Comparison of ENCODE assay signal across 15 mouse cellular contexts in the genomic region with DNA sequence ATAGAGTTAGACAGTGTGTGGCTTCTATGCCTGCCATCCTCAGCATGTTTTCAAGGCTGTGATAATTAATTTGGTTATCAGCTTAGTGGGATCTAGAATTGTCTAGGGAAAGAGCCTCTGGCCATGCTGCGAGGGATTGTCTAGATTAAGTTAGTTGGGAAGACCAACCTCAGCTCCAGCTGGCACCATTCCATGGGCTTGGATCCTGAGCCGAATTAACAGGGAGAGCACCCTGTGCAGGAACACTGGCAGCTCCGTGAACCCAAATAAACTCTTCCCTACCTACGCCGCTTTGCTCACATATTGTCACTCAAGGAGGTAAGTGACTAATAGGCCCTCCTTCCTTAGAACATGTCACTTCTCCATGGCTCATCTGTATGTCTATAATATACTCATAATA.
DNase-seq lines count a peak whose midpoint lies in the region; ATAC-seq and TF ChIP-seq lines count a peak whose summit lies in the region.
"Had no signal": no experiment of that assay in that cellular context is flagged by ENCODE, and none has a peak within 500 bp of the region (broad histone marks: within the 10 kb centered on the region; RNA-seq: fewer than 3 reads in every experiment).

No protein-coding gene starts in this region.

- no peak overlapping the region for H3K9ac ChIP-seq in heart, adult 2 months (ENCODE audit: low read depth, low read length)
- H3K9ac ChIP-seq in kidney, embryonic 14.5 days (ENCODE audit: low read depth, low read length), result no peak overlapping the region
- H3K9ac ChIP-seq: embryonic facial prominence, embryonic 15.5 days; forebrain, embryonic 15.5 days; kidney, embryonic 15.5 days had no signal

- peaks cover 6% of the 10 kb centered on the region for H3K4me1 ChIP-seq in heart, adult 2 months (ENCODE audit: control insufficient read depth, insufficient read depth, low read length)
- H3K4me1 ChIP-seq in kidney, embryonic 14.5 days (ENCODE audit: control insufficient read depth, insufficient read depth, low read length), result no peaks in the 10 kb centered on the region
- H3K4me1 ChIP-seq: embryonic facial prominence, embryonic 15.5 days; forebrain, embryonic 15.5 days had no signal

- no peaks in the 10 kb centered on the region for H3K27me3 ChIP-seq in heart, adult 2 months (ENCODE audit: control insufficient read depth, insufficient read depth, low read length)
- H3K27me3 ChIP-seq in myocyte (ENCODE audit: control insufficient read depth, insufficient read depth, insufficient read length), result no peaks in the 10 kb centered on the region
- H3K27me3 ChIP-seq in kidney, embryonic 14.5 days (ENCODE audit: control insufficient read depth, insufficient read depth, low read length), result no peaks in the 10 kb centered on the region
- H3K27me3 ChIP-seq: embryonic facial prominence, embryonic 15.5 days; forebrain, embryonic 15.5 days; kidney, embryonic 15.5 days had no signal

- peak overlapping the region; percentile 48 for H3K4me2 ChIP-seq in myocyte (ENCODE audit: low read depth)
- H3K4me2 ChIP-seq in kidney, embryonic 14.5 days (replicated peaks; ENCODE audit: low read depth, low read length), result no peak overlapping the region
- H3K4me2 ChIP-seq: embryonic facial prominence, embryonic 15.5 days; forebrain, embryonic 15.5 days; kidney, embryonic 15.5 days had no signal

- 51% methylated on average over 5 of the region's 5 CpGs for WGBS in heart, adult 2 months
- WGBS in kidney, embryonic 14.5 days, result 91% methylated on average over 5 of the region's 5 CpGs

- no peak overlapping the region for H3K4me3 ChIP-seq in heart, adult 2 months
- no peak overlapping the region for H3K4me3 ChIP-seq in myocyte
- no peak overlapping the region for H3K4me3 ChIP-seq in kidney, embryonic 14.5 days (ENCODE audit: low read length)
- H3K4me3 ChIP-seq: embryonic facial prominence, embryonic 15.5 days; forebrain, embryonic 15.5 days; kidney, embryonic 15.5 days had no signal

- intact Hi-C loops in heart, adult 2 months (cut with DNase I), result no loop called here

- TF ChIP-seq POLR2A in heart, adult 2 months (IDR thresholded peaks at IDR 0.05; ENCODE audit: insufficient read depth, low read depth, low read length), result no peak
- no peak for TF ChIP-seq POLR2A in myocyte (IDR thresholded peaks at IDR 0.05; ENCODE audit: insufficient read length, low read depth)

- TF ChIP-seq CTCF in heart, adult 2 months (IDR thresholded peaks at IDR 0.05), result no peak

- H3K9me3 ChIP-seq in kidney, embryonic 14.5 days (ENCODE audit: control insufficient read depth, low read length), result no peaks in the 10 kb centered on the region
- H3K9me3 ChIP-seq: embryonic facial prominence, embryonic 15.5 days; forebrain, embryonic 15.5 days; kidney, embryonic 15.5 days had no signal

- ATAC-seq in kidney, embryonic 14.5 days (ENCODE audit: low FRiP score, low TSS enrichment), result no peak
- ATAC-seq: forebrain, embryonic 15.5 days; intestine, postnatal 0 days; lung, postnatal 0 days had no signal

- no peak for TF ChIP-seq EP300 in heart, adult 2 months (IDR thresholded peaks at IDR 0.05; ENCODE audit: insufficient read depth, low read depth, low read length)

- no peak overlapping the region for H3K27ac ChIP-seq in heart, adult 2 months
- H3K27ac ChIP-seq in kidney, embryonic 14.5 days (ENCODE audit: low read depth, low read length), result no peak overlapping the region
- H3K27ac ChIP-seq: embryonic facial prominence, embryonic 15.5 days; forebrain, embryonic 15.5 days; kidney, embryonic 15.5 days; macrophage had no signal

- peak; percentile 26 to 59 for DNase-seq in cerebellum, postnatal 10 days
- no peak for DNase-seq in cerebellum, postnatal 4 days (ENCODE audit: low spot score in 2 of 2)
- DNase-seq in heart, postnatal 4 days, result peak; percentile 27
- DNase-seq in heart, adult 2 months, result no peak
- peak; percentile 49 for DNase-seq in retina, postnatal 1 day
- DNase-seq in retina, embryonic 14.5 days (ENCODE audit: low spot score), result no peak
- DNase-seq: cerebellum, postnatal 36 days had no signal

- peaks cover 10% of the 10 kb centered on the region for H3K36me3 ChIP-seq in heart, adult 2 months (ENCODE audit: control insufficient read depth, insufficient read depth, low read length)
- no peaks in the 10 kb centered on the region for H3K36me3 ChIP-seq in myocyte (ENCODE audit: control insufficient read depth, insufficient read depth)
- peaks cover 14% of the 10 kb centered on the region for H3K36me3 ChIP-seq in kidney, embryonic 14.5 days (ENCODE audit: control insufficient read depth, insufficient read depth, low read length)
- H3K36me3 ChIP-seq: embryonic facial prominence, embryonic 15.5 days had no signal

- no peak overlapping the region for H3ac ChIP-seq in myocyte (ENCODE audit: control insufficient read depth, insufficient read length)

- no peaks in the 10 kb centered on the region; the same call in 1 of the 2 replicates for H3K79me2 ChIP-seq in heart, adult 2 months (replicated peaks; ENCODE audit: control insufficient read depth, insufficient read depth, low read length)
- H3K79me2 ChIP-seq in myocyte (ENCODE audit: control insufficient read depth, insufficient read depth), result no peaks in the 10 kb centered on the region

TF ChIP-seq in myocyte, 11 proteins besides CTCF, POLR2A, EP300 and RAD21:
- TF ChIP-seq MAX (IDR thresholded peaks at IDR 0.05; ENCODE audit: low read depth) (no peak), MYOG (IDR thresholded peaks at IDR 0.05; ENCODE audit: control insufficient read depth in 1 of 3, insufficient read depth in 1 of 3, insufficient read length in 2 of 3, low read depth in 2 of 3) (no peak), POLR2AphosphoS2 (IDR thresholded peaks at IDR 0.05; ENCODE audit: insufficient read length, low read depth) (no peak), TCF12 (IDR thresholded peaks at IDR 0.05; ENCODE audit: insufficient read depth, poor library complexity, severe bottlenecking) (no peak), E2F4 (IDR thresholded peaks at IDR 0.05; ENCODE audit: insufficient read depth) (no peak), MYOD1 (IDR thresholded peaks at IDR 0.05; ENCODE audit: control insufficient read depth in 1 of 3, insufficient read length in 2 of 3, low read depth in 2 of 3) (no peak), TCF3 (IDR thresholded peaks at IDR 0.05; ENCODE audit: insufficient read length, low read depth) (no peak), USF1 (IDR thresholded peaks at IDR 0.05; ENCODE audit: low read depth) (no peak), SRF (IDR thresholded peaks at IDR 0.05; ENCODE audit: control insufficient read depth, insufficient read length, low read depth) (no peak), CEBPB (IDR thresholded peaks at IDR 0.05; ENCODE audit: insufficient read depth, poor library complexity, severe bottlenecking) (no peak), REST (IDR thresholded peaks at IDR 0.05; ENCODE audit: insufficient read depth, insufficient read length) (no peak)

Comparison
In these comparisons a context has a peak if more than half of its experiments do, and no peak if none do; other contexts are left out.
1. DNase-seq: peak in cerebellum, postnatal 10 days (2 of 2), heart, postnatal 4 days (single experiment) and retina, postnatal 1 day (single experiment); none in cerebellum, postnatal 4 days (0 of 2), heart, adult 2 months (0 of 2) and retina, embryonic 14.5 days (single experiment).